Mouse (Mus musculus): ENCODE data around the gene Elavl1. TPM values are rescaled to one million over a fixed set of nuclear protein-coding genes. Genes with fewer than 3 reads are reported as not detected.

The Elavl1 gene
- polyA plus RNA-seq, 1 experiment = 55.7 TPM

- TF ChIP-seq POLR2A (IDR thresholded peaks at IDR 0.05; ENCODE audit: borderline replicate concordance, low read depth, low read length) = no peak
- TF ChIP-seq CTCF (IDR thresholded peaks at IDR 0.05; ENCODE audit: low read depth, low read length) = no peak
- Histone ChIP-seq H3K4me3 (ENCODE audit: insufficient read depth, low read length) (peak within 1 kb of the TSS; percentile 65), H3K27ac (ENCODE audit: insufficient read depth, low read depth, low read length) (peak within 1 kb of the TSS; percentile 88), H3K4me1 (ENCODE audit: control insufficient read depth, insufficient read depth, low read length) (peaks cover 18% of the 10 kb centered on the region)
Measured at GRCm38 (mm10) chr8:4238434-4239192, 86.6 kb downstream of the Elavl1 start, which contains the start of the genes Map2k7 and Gm49320. Gene Map2k7 (plus strand): TSS chr8:4238740. Gene Gm49320 (plus strand): TSS chr8:4238865.

GRCm38 (mm10) chr8:4237814-4238433, 87.3 kb downstream of the Elavl1 start:
- TF ChIP-seq CTCF (IDR thresholded peaks at IDR 0.05; ENCODE audit: low read depth, low read length) (no peak), POLR2A (IDR thresholded peaks at IDR 0.05; ENCODE audit: borderline replicate concordance, low read depth, low read length) (no peak)
- Histone ChIP-seq H3K4me1 (ENCODE audit: control insufficient read depth, insufficient read depth, low read length) (peaks cover 18% of the 10 kb centered on the region), H3K27ac (ENCODE audit: insufficient read depth, low read depth, low read length) (peak overlapping the region; percentile 82), H3K4me3 (ENCODE audit: insufficient read depth, low read length) (peak overlapping the region; percentile 65)

Other genes with a start within 250 kb of the Elavl1 start
- gene Cd209f, start 219.6 kb downstream of the Elavl1 start, polyA plus RNA-seq (2012; ENCODE audit: insufficient read depth, insufficient read length, missing spikeins) = not detected in 2 replicates
- not detected in 2 replicates for gene Cd209g, start 191.3 kb downstream of the Elavl1 start, polyA plus RNA-seq (2012; ENCODE audit: insufficient read depth, insufficient read length, missing spikeins)
- 9.9 and 11.7 TPM in 2 replicates for gene Evi5l, start 158.8 kb downstream of the Elavl1 start, polyA plus RNA-seq (2012; ENCODE audit: insufficient read depth, insufficient read length, missing spikeins)
- not detected in 2 replicates for gene Prr36, start 108.0 kb downstream of the Elavl1 start, polyA plus RNA-seq (2012; ENCODE audit: insufficient read depth, insufficient read length, missing spikeins)
- not detected in 2 replicates for gene Lrrc8e, start 98.6 kb downstream of the Elavl1 start, polyA plus RNA-seq (2012; ENCODE audit: insufficient read depth, insufficient read length, missing spikeins)
- gene Map2k7, start 86.7 kb downstream of the Elavl1 start, polyA plus RNA-seq (2012; ENCODE audit: insufficient read depth, insufficient read length, missing spikeins) = 75.4 and 77.0 TPM in 2 replicates
- gene Gm49320, start 86.5 kb downstream of the Elavl1 start, polyA plus RNA-seq (2012; ENCODE audit: insufficient read depth, insufficient read length, missing spikeins) = not detected in 2 replicates
- 3.6 and 4.4 TPM in 2 replicates for gene Tgfbr3l, start 77.2 kb downstream of the Elavl1 start, polyA plus RNA-seq (2012; ENCODE audit: insufficient read depth, insufficient read length, missing spikeins)
- 17.6 and 20.7 TPM in 2 replicates for gene Snapc2, start 72.3 kb downstream of the Elavl1 start, polyA plus RNA-seq (2012; ENCODE audit: insufficient read depth, insufficient read length, missing spikeins)
- 0.67 and 0.76 TPM in 2 replicates for gene Ctxn1, start 66.1 kb downstream of the Elavl1 start, polyA plus RNA-seq (2012; ENCODE audit: insufficient read depth, insufficient read length, missing spikeins)
- gene Timm44, start 49.5 kb downstream of the Elavl1 start, polyA plus RNA-seq (2012; ENCODE audit: insufficient read depth, insufficient read length, missing spikeins) = 55.0 and 65.8 TPM in 2 replicates
- 10.5 and 14.3 TPM in 2 replicates for gene Ccl25, start 203 bp downstream of the Elavl1 start, polyA plus RNA-seq (2012; ENCODE audit: insufficient read depth, insufficient read length, missing spikeins)
- 7.7 and 8.3 TPM in 2 replicates for gene Cers4, start 167.6 kb upstream of the Elavl1 start, polyA plus RNA-seq (2012; ENCODE audit: insufficient read depth, insufficient read length, missing spikeins)